Mouse (Mus musculus): Measurements from ENCODE around the gene Nmu.

Gene Nmu

GRCm38 (mm10) chr5:76363453-76364104 is at the start of gene Nmu:
TSS of gene Nmu (minus strand) at chr5:76363788.
- DNase-seq (ENCODE audit: low read depth, low spot score) = no peak

DNA sequence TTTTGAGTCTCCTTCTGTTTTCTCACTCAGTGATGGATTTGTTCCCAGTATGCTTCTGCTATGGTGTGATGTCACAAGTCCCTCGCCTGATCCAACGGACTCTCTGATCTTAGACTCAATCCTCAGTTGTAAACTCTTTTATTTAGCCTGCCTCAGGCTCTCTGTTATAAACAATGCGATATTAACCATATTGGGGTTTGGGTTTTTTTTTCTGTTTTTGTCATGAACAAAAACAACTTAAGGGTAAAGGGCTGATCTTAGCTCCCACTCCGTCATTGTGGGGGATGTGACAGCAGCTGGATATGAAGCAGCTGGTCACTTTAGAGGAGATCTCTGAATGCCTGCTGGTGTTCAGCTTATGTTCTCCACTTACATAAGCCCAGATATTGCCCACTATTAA is 48.1 kb upstream of the Nmu start:
- no peak for DNase-seq (ENCODE audit: low read depth, low spot score)

GRCm38 (mm10) chr5:76394382-76394781 is 30.8 kb upstream of the Nmu start:
- no peak for DNase-seq (ENCODE audit: low read depth, low spot score)

DNA sequence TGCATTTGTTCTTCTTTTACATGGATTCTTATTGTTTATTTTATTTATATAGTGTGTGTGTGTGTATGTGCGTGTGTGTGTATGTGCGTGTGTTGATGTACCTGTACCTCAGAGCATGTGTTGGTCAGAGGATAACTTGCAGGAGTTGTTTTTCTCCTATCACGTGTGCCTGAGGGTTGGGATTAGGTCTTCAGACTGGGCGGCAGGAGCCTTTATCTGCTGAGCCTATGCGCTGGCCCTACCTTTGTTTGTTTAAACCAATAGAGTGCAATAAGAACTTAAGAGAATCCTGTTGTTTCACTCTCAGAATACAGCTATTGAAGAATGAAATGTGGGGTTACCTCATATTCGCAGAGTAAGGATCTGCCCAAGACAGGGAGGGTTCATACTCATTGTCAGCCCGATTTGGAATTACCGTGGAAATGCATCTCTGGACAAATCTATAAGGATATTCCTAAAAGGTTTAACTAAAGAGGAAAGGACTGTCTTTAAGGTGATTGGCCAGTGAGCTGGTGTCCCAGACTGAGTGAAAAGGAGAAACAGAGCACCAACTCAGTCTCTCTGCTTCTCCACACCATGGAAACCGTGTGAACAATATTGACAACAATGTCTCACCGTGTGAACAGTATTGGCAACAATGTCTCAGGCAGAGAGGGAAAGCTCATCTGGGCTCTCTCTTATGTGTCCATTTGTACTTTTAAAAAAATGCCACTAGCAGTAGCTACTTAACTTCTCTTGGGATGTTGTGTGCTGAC is 25.6 kb upstream of the Nmu start:
- no peak for DNase-seq (ENCODE audit: low read depth, low spot score)

- DNase-seq (ENCODE audit: low read depth, low spot score) = no peak
Observed at GRCm38 (mm10) chr5:76388474-76388873, 24.9 kb upstream of the Nmu start.

DNA sequence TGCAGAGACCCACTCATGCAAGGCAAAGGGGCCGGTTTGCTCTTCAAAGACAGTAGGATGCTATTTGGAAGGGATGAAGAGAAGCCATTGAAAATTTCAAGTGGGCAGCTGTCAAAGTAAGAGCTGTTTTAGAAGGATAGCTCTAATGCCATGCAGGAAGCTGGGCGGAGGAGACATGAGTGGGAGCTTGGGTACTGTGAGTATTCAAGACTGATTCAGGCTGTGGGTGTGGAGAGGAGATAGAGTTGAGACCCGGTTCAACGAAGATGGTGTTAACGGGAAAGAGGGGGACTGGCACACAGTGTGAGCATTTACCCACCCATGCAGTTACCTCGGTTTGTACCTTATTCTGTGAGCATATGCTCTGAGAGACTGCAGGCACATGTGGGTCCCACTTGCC is 20.1 kb upstream of the Nmu start:
- peak; percentile 71 for DNase-seq (ENCODE audit: low read depth, low spot score)

DNA sequence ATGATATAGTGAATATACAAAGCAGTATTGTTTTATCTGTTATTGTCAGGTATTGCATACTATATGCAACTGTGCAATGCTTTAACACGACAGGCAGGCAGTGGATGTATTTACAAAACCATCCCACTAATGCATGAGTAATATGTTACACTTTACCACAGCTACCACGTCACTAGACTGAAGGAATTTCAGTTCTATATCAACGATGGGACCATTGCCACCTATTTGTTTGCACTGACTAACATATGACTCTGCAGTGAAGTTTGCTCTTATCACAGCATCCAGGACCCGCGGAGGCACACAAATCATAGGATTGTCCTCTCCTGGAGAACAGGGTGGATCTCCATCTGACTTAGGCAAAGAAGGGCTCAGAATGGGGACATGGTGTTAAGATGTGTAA is 18.2 kb upstream of the Nmu start:
- DNase-seq (ENCODE audit: low read depth, low spot score) = no peak

GRCm38 (mm10) chr5:76379216-76379615 is 15.6 kb upstream of the Nmu start:
- DNase-seq (ENCODE audit: low read depth, low spot score) = no peak

DNA sequence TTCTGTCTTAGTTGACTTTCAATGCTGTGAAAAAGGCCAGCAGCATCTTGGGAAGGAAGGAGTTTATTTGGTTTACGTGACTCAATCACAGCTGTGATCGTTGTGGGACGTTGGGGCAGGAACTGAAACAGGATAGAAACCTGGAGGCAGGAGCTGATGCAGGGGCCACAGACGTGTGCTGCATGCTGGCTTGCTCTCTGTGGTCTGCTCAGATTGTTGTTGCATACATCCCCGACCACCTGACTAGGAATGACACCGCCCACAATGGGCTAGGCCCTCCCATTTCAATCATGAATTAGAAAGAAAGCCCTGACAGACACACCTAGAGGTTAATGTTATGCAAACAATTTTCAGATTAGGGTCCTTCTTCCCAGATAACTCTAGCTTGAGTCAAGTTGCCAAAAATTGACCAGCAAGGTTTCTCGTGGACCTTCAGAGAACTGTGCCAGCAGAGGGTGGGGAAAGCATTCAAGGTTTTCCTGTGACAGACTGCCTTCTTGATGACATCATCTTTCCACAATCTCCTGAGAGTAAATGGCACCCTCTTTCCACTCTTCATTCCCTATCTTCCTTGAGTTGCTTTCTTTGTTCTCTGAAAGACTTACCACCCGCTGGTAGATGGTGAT is 5.7 kb upstream of the Nmu start:
- DNase-seq (ENCODE audit: low read depth, low spot score) = no peak

DNA sequence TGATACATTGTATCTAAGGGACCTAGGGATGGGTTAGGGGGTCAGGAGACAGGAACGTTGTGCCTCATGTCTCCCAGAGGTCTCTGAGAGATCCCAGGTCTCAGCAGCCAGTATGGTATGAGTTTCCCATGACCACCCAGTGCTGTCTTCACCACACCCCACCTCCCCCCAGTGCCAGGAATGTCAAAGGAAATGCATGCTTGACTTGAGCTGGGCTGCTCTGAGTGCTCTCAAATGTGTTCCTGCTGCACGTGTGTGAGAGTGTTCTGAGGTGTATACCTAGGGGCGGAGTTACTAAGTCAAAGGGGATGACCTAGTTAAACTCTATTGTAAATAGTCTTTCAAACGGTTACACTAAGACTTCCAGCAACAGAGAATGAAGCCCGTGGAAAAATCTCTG is 1.8 kb upstream of the Nmu start:
- no peak for DNase-seq (ENCODE audit: low read depth, low spot score)

DNA sequence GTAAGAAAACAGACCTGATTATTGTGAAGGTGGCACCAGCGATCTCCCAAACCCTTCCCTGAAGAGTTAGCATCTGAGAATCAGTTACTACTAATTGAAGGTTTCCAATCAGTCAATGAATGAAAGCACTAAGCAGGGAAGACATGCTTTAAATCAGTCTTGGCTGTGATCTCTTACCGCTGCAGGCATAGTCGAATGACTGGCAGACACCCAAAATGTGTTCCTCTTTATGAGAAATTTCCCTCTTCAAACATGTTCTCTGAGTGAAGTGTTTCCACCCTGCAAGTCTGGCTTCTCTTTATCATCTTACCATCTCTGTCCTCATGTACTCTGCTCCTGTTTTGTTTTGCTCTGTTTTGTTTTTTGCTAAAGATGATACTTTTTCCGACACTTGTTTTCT is 2.8 kb downstream of the Nmu start:
- DNase-seq (ENCODE audit: low read depth, low spot score) = peak; percentile 28

- no peak for DNase-seq (ENCODE audit: low read depth, low spot score)
Observed at GRCm38 (mm10) chr5:76360057-76360456, 3.5 kb downstream of the Nmu start.

- peak; percentile 20 for DNase-seq (ENCODE audit: low read depth, low spot score)
Observed at GRCm38 (mm10) chr5:76351953-76352611, 11.5 kb downstream of the Nmu start.

GRCm38 (mm10) chr5:76351537-76351936 is 12.1 kb downstream of the Nmu start:
- no peak for DNase-seq (ENCODE audit: low read depth, low spot score)

DNA sequence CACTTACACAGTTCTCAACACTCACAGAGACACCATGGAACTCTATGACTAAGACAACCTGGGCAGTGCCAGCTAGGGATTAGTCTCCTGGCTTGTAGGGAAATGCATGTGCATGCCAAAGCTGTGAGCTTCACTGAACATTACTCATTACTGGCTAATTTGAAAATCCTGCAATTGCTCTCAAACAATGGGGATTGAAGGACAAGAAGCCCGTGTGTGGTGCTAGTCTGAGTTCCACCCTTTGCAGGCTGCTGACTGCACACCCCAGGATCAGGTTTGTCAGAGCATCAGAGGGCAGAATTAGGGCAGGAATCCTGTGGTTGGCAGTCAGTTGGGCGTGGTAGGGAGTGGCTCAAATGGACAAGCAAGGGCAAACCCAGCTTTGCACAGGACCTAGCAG is 17.5 kb downstream of the Nmu start:
- peak; percentile 69 for DNase-seq (ENCODE audit: low read depth, low spot score)

- DNase-seq (ENCODE audit: low read depth, low spot score) = no peak
Observed at GRCm38 (mm10) chr5:76340931-76341330, 22.7 kb downstream of the Nmu start.

- no peak for DNase-seq (ENCODE audit: low read depth, low spot score)
Observed at GRCm38 (mm10) chr5:76337100-76337499, 26.5 kb downstream of the Nmu start.

- DNase-seq (ENCODE audit: low read depth, low spot score) = no peak
Observed at GRCm38 (mm10) chr5:76333833-76334232, 29.8 kb downstream of the Nmu start.

DNA sequence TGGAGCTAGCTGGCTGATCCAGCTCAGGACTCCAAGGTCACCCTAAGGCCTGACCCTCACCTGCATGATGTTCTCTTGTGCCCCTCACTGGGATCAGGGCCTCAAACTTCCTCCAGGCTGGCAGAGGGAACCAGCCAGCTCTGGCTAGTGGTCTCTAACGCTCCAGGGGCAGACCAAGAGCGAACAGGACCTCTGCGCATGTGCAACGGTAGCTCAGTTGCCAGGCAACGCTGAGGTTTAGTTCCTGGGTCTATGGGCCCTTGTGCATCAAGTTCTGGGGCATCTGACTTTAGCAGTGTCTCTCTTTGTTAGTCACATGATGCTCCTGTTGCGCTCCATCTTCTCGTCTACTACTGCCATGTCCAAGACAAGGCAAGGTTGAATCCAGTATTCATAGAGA is 32.6 kb downstream of the Nmu start, which contains the start of gene Pdcl2:
Gene Pdcl2 (minus strand): TSS at position 204 of the 400 bp plus-strand sequence.
- no peak for DNase-seq (ENCODE audit: low read depth, low spot score)

GRCm38 (mm10) chr5:76327296-76327695 is 36.3 kb downstream of the Nmu start:
- peak; percentile 73 for DNase-seq (ENCODE audit: low read depth, low spot score)

- peak; percentile 43 for DNase-seq (ENCODE audit: low read depth, low spot score)
Observed at GRCm38 (mm10) chr5:76325113-76325512, 38.5 kb downstream of the Nmu start.
